Mouse (Mus musculus) hindlimb bud, embryonic 11.5 days (tissue): ENCODE results near the gene Traf3ip2.

Experiments used
- DNase-seq: peaks from one replicate; pipeline ENCODE4 v3.0.0-alpha.2; 2012; ENCODE audit warnings: low read depth, low spot score; ENCODE audit errors: extremely low spot score

Gene Traf3ip2

DNA sequence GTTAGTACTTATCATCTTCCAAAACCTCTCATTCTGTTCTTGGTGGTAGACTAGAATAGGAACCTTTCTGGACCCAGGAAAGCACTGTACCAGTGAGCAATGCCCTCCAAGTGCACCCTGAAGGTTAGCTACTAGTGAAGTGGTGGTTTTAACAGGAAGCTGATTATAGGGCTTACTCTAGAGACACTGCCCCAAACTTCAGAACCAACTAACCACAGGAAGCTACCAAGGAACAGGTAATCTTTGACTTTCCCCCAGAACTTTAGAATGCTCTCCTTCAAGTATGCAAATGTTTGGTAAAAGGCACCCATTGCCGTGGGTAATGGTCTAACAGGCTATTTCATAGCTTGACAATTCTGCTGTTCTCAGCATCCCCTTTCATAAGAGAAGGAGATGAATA lies 12.6 kb upstream of the Traf3ip2 start:
- no peak for DNase-seq

DNA sequence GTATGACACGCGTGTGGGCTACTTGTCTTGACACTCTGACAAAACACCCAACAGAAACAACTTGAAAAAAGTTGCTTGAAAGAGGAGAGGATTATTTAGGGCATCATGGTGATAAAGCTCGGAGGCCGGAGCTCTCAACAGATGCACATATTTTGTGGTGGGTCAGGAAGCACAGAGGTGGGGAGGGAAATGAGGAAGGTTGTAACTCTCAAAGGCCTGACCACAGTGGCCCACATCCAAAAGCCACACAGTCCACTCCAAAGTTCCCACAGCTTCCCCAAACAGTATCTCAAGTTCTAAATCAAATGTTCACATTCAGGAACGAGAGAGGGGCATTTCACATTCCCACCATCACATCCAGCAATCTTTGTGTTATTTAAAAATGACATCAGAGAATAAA lies 11.7 kb upstream of the Traf3ip2 start:
- DNase-seq = no peak

DNA sequence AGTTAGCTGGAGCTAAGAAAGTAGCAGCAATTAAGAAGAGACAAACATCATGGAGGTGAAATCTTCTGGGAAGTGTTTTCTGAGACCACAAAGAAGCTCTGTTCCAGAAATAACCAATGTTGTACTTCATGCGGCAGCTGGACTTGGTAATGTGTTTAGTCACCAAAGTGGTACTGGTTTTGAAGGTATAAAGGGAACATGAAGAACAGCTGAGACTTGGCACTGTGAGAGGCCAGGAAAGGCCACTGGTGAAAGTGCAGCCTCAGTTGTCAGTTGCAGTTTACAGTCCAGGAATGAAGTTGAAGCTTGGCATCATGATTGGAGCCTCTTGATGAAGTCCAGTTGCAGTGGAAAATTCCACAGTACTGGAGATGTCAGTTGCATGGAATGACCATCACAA lies 6.3 kb upstream of the Traf3ip2 start:
- no peak for DNase-seq

DNA sequence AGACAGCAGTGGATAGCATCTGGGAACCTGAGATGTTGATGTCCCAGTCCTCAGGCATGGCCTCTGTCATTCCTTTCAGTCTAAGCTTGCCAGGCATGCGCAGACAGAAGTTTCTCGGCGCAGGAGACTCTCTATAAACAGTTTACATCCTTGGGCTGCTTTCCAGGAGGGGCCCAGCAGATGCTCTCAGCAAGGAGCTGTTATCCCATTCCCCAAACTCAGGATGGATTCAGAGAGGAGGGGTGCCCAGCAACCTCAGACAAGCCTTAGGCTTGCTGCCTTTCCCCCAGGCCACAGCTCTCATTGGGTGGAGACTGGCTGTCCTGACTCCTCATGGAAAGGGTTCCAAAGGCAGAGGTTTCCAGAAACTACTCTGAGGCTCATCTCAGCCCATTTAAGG lies 1.5 kb upstream of the Traf3ip2 start:
- no peak for DNase-seq

DNA sequence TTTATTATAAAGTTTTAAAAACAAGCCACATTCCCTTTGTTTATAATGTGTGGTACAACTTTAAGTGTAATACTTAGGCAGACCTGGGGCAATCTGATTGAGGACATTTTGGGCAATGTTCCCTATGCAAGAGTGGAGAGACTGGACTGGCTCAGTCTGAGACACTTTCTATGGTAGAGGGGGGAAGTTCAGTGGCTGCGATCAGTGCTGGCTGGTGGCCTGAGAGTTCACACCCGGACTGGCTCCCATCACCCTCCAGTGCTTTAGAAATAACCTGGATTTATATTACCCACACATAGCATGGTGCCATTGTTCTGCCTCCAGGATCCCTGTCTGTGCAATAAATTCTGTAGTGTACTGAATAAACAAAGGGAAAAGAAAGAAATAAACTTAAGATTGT lies 603 bp upstream of the Traf3ip2 start:
- DNase-seq = no peak

DNA sequence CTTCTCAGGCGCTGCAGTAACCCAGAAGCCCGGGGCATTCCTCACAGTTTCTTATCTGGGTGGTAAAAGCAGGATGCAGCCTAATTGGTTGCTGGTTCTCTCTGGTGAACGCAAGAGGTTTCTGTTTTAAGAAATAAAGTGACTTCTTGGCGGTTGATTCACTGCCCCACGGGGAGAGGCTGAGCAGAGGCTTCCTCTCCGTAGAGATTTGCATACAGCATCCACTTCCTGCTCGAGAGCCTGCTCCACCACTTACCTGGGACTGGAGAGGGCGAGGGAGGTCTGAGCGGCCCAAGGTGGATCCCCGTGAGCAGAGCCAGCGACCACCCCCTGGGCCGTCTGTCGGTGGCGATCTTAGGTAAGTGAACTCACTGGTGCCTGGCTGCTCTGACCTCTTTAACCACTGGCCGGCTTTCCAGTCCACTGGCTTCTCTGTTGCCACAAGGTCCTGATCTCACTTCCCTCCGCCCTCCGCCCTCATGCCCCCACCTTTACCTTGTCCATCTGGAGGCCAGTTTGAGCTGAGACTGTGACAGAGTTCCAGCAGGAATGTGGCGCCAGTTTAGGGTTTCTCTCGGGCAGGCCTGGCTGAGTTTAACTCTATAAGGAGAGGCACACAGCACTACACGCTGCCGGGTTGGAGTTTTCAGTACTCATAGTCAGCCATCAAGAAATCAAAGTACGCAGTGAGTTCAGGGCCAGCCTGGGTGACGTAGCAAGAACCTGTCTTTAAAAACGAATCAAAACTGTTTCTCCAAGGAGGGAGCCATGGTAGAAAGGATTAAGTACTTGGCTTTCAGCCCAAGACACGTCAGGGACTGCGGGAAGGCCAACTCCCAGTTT lies 476 bp downstream of the Traf3ip2 start:
- DNase-seq = peak; percentile 57

DNA sequence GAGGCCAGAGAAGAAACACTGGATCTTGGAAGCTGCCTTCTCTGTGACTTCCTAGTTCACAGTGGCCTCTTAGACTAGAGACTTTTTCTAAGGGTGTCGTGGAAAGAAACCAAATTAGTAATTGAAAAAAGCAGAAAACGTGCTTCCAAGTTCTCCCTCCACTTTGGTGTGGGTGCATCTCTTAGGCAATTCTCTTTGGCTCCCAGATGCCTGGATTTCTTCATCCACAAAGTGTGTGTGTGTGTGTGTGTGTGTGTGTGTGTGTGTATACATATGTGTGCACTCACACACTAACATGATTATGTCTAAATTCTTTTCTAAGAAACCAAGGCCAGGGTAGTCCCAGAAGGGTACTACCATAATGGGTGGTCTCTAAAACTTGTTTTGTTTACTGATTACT lies 1.2 kb downstream of the Traf3ip2 start:
- no peak for DNase-seq

DNA sequence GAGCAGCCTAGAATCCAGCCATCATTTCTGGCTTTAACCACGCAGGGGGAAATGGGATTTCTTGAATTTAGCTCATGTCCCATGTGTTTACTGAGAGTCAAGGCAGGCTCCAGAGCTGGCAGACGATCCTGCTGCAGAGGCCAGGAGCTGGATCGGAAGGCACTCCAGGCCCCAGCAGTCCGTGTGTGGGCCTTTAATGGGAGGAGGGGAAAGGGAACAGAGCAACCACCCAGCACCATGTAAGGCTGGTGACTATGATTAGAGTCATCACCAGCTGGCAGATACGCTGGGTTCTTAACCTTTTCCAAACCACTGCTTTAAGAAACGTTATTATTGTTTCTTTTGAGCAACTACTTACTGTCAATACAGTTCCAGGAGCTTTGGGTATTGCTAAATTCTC lies 1.9 kb downstream of the Traf3ip2 start:
- no peak for DNase-seq

DNA sequence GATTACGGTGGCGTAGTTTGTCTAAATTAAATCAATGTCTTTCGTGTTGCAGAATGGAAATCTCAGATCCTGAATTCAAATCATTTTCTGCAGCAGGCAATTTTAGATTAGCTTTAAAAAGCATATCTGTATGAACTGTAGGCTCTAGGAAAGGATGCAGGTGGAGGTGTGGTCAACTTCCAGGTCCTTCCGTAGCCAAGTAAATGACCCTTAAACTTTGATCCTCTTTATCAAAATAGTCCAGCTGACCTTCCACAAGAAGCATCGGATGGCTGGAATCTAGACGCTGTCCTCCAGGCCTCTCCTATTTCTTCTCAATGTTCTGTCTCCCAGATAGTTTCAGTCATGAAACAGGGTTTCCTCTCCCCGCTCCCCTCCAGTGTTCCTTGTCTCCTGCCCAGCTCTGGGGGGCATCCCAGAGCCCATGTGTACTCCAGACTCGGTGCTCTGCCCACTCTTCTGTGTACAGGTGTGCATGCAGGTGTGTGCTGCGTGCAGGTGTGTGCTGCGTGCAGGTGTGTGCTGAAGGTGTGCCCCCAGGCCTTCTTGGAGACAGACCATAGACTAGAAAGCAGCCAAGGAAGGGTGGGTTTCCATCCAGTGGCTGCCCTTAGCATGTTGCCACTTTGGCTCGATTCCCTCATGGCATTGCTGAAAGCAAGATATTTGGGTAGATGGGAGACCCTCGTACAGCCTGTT lies 2.9 kb downstream of the Traf3ip2 start:
- no peak for DNase-seq

DNA sequence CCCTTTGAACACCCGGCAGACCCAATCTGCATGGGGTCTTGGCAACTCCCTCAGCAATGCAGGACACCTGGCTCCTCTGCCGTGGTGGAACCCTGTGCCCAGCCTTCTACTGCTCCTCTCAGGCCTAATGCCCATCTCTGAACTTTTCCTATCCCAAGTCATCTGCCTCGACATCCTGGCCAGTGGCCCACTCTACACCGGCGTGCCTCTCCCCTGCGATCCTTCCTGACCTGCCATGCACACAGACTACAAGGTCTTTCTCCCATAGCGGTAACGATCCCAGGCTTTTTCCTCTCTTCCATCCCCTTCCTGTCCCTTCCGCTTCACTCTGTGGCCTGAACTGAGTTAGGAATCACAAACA lies 3.5 kb downstream of the Traf3ip2 start:
- no peak for DNase-seq

DNA sequence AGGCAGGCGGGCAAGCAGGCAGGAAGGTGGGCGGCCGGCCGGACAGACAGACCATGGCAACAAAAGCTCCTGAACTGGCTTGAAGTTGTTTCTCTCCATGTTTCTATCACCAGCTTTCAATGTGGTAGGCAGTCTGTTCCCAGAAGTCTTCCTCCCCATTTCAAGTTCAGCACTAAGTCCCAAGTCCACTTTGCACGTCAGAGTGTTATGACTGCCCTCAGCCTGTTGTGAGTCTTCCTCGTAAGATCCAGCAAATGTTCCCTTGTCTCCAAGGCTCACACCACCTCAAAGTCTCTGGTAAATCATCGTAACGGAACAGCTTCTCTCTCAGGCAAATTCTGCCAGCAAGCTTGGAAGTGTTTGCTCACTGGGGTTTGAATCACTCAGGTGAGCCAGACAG lies 3.9 kb downstream of the Traf3ip2 start:
- no peak for DNase-seq

DNA sequence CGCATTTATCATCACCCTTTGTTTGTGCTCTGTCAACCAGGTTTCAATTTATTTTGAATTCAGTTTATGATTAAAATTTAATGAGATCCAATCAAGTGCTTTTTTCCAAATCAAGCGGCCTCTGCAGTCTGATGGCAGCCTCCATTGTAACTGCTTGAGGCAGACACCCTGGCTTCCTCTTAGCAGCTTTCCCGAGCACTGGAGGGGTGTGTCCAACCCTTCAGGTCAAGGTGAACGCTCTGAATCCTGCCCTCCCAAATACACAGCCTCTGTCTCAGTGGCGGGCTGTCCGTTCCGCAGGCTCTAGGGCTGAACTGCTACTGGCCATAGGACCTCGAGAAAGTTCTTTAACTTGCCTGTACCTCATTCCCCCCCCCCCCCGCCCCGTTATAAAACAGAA lies 5.7 kb downstream of the Traf3ip2 start:
- DNase-seq = no peak

DNA sequence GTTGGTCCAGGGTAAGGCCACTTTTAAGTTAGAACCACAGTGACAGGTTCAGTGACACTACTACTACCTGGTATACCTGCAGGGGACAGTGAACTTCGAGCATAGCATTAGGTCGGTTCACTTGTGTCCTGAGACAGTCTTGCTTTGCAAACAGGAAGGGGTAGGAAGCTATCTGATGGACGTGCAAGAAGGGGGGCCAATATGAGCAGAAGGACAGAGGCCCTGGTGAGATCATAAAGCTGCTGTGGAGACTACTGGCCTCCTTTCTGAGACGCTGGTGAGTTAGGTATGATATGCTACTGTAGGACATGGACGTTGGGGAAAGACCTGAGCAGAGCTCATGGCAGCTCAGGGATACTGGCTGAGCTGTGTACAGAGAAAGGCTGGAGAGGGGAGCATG lies 7.9 kb downstream of the Traf3ip2 start:
- no peak for DNase-seq

DNA sequence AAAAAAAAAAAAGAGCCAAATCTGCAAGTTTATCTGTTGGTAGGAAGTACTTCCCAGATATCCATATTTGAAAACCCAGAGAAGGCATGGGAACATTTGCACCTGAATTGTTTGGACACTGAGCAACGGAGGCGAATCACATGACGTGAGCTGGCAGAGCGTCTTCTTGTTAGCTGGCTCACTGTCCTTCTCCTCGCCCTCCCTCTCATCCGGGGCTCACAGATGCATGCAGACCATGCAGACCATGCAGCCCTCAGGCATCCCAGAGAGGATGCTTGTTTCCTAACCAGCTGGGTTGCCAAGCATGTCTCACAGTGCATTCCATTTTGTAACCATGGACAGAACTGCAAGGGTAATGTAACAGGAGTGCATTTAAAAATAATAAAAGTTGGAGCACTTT lies 11.1 kb downstream of the Traf3ip2 start:
- DNase-seq = no peak

DNA sequence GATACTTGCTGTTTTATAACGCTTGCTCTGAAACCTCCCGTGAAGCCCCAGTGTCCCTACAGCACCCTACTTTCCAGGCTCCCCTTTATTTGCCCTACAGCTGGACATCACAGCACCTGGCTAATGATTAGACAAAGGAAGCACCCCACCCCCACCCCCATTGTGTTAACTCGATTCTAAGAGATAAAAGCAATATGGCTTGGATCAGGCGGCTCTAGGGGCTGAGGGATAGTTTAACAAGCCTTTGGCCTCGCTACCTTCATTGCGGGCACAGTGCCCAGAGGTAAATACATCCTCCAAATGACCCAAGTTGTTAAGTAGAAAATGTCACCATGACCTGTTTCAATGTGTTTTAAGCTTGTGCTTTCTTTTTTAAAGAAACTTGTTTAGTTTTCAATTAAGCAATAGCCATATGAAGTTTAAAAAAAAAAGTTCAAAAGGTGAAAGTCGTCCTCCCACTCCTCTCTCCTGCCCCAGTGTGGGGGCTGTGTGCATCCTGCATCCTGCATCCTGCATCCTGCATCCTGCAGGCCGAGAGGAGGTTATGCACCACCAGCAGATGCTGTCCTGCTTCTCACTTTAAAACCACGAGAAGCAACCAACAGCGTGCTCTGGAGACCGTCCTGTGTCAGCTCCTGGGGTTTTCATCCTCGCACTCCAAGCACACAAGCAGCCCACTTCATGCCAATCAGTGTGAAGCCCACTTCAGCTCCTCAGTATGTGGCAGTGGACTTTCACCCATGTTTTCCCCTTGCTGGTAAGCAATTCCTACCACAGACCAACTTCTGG lies 12.3 kb downstream of the Traf3ip2 start:
- no peak for DNase-seq

DNA sequence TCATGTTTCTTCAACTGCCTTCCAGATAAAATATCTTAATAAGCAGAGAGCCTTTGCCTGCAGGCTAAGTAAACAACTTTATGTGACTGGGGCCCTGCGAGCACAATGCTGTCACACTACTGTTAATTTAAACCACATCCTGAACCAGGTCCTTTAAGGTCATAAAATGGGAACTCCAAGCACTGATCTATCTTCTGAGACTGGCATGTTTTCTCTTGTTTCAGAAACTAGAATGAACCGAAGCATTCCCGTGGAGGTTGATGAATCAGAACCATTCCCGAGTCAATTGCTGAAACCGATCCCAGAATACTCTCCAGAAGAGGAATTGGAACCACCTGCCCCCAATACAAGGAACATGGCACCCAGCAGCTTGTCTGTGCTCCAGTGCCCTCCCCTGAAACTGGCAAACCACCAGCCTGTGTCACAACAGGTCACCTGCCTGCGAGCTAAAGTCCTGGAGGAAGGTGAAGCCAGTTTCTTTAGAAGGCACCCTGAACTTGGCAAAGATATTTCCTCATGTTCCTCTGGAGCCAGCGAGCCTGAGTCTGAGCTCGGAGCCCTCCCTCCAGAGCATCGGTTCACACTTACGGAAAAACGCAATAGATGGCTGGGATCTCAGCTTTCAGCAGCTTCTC lies 13.0 kb downstream of the Traf3ip2 start:
- DNase-seq = no peak

DNA sequence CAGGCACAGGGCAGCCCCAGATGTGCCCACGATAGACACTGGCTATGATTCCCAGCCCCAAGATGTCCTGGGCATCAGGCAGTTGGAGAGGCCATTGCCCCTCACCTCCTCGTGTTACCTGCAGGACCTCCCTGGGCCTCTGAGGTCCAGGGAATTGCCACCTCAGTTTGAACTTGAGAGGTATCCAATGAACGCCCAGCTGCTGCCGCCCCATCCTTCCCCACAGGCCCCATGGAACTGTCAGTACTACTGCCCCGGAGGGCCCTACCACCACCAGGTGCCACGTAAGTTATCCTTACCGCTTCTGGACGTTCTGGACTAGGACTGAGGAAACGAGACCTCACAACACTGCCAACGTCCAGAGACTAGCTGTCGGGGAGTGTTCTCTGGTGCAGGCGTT lies 13.6 kb downstream of the Traf3ip2 start:
- DNase-seq = no peak

DNA sequence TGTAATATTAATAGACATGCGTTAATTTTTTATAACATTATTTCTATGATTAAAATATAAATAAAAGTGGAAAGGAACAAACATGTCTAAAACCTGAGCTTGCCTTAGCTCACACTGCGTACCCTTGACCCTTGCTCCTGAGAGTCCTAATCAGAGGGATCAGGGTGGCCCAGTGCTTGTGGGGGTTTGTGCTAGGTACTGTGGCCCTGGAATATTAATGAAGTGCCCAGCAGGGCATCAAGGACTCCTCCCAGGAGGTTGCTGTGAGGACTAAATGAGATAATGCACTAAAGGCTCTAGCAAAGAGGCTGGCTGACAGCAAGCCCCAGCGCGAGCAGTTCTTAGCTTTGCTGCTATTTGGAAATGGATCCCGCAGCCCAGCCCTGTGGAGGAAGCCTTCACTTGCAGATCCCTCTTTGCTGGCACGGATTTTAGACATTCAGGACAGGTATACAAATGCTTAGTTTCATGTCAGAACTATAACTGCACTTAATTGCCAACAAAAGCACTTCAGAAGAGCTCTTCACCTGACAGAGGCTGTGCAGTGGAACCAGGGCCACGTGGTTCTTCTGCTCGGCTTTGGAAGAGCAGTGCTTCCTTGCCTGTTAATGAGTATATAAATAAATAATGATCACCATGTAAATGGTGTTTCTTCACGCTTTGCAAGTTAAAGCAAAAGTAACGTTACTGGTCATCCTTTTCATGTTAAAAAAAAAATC lies 16.2 kb downstream of the Traf3ip2 start:
- no peak for DNase-seq

DNA sequence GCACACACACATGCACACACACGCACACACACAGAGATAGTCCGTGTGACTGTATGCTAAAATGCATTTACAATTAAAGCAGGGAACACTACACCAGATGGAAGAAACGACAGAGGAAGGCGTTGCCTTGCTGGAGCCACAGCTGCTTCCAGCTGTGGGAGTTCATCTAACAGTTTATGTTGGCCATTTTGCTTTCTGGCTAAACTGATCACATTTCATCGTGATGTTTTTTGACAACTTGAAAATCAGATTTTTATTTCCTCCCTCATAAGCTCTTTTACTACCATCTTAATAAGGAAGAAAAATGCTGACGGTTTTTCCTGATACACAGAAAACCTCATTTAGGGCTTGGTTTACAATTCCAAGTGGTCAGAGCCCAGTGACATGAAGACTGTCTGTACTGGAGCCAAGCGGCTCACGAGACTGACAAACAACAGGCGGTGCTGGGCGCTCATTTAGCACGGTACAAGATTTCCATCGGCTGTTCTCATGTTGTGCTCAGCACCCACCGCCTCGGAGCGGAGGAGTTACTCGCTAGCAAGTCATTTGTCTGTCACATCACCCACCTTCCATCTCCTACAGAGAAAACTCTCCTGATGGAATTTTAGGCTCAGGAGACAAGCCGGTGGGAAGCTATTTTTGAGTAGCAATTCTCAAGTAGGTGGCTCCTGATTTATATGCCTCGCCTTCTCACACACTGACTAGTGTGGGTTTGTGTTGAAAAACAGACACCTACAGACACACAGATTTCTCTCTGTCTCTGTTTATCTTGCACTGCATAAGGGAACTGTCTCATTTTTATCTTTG lies 17.2 kb downstream of the Traf3ip2 start:
- no peak for DNase-seq

DNA sequence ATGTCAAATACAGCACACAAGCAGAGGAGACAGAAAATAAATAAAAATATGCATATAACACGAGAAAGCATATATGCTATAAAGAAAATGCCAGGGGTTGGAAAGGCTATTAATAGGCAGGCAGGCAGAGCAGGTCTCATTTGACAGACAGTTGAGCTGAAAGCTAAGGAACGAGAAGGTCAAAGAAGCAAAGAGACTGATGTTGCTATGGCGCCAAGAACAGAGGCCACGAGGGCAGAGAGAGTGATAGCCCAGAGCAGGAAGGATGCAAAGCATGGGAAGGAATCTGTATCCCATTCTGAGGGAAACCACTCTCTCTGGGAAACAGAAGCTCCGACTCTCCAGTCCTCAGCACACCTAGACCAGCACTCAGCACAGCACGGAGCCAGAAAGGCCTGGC lies 18.1 kb downstream of the Traf3ip2 start:
- DNase-seq = no peak
